Mouse (Mus musculus): ENCODE data around the gene Rab11fip3.

GRCm38 (mm10) chr17:26114061-26114460 is 44.7 kb upstream of the Rab11fip3 start:
- TF ChIP-seq CTCF (IDR thresholded peaks at IDR 0.05; ENCODE audit: low read depth, low read length) (no peak), GATA1 (IDR thresholded peaks at IDR 0.05; ENCODE audit: borderline replicate concordance, low read length) (no peak), TAL1 (conservative IDR thresholded peaks at IDR 0.05; ENCODE audit: low read depth, low read length) (no peak)
